Mouse (Mus musculus) neural tube, embryonic 11.5 days (tissue): ENCODE results near the gene Sapcd1. TPM values are rescaled to one million over a fixed set of nuclear protein-coding genes. Genes with fewer than 3 reads are reported as not detected.
"Not testable (repeated sequence)": the region's sequence is repeated elsewhere in the genome, so short reads cannot be mapped to it uniquely, and the experiment has no call there.

Experiments used
- ATAC-seq: fragments of 200-750 bp; cut with Nextera tagmentation; 2 replicates; pipeline ENCODE4 v1.8.0; 2017; ENCODE audit warnings: moderate number of reproducible peaks, mild to moderate bottlenecking, moderate TSS enrichment, moderate library complexity; ENCODE audit not compliant: insufficient read depth, low FRiP score, low TSS enrichment
- DNase-seq: peaks from one replicate; pipeline ENCODE4 v3.0.0-alpha.2; 2015; ENCODE audit warnings: low spot score
- H3K27ac ChIP-seq: fragments of 300-500 bp; sonication (generic); 2 replicates; pipeline ENCODE4 v1.5.1; 2014; ENCODE audit warnings: low read depth, mild to moderate bottlenecking, low read length
- H3K27me3 ChIP-seq: fragments of 300-500 bp; sonication (generic); 2 replicates; pipeline ENCODE4 v1.6.1; 2014; ENCODE audit warnings: mild to moderate bottlenecking, low read length, mixed read lengths; ENCODE audit not compliant: control insufficient read depth, insufficient read depth
- H3K36me3 ChIP-seq: fragments of 300-500 bp; sonication (generic); 2 replicates; pipeline ENCODE4 v1.6.1; 2014; ENCODE audit warnings: mild to moderate bottlenecking, low read length, moderate library complexity, mixed read lengths; ENCODE audit not compliant: control insufficient read depth, insufficient read depth
- H3K4me1 ChIP-seq: fragments of 300-500 bp; sonication (generic); 2 replicates; pipeline ENCODE4 v1.6.1; 2014; ENCODE audit warnings: low read length, mixed read lengths; ENCODE audit not compliant: control insufficient read depth, insufficient read depth
- H3K4me2 ChIP-seq: fragments of 300-500 bp; sonication (generic); 2 replicates; pipeline ENCODE4 v1.6.1; 2014; ENCODE audit warnings: low read depth, mild to moderate bottlenecking, moderate library complexity
- H3K4me3 ChIP-seq: fragments of 300-500 bp; sonication (generic); 2 replicates; pipeline ENCODE4 v1.5.1; 2014; ENCODE audit warnings: low read depth, low read length
- H3K9ac ChIP-seq: fragments of 300-500 bp; sonication (generic); 2 replicates; pipeline ENCODE4 v1.6.1; 2014; ENCODE audit warnings: mild to moderate bottlenecking, low read length
- H3K9me3 ChIP-seq: fragments of 300-500 bp; sonication (generic); 2 replicates; pipeline ENCODE4 v1.6.1; 2016; ENCODE audit warnings: low read length; ENCODE audit not compliant: control insufficient read depth
- WGBS: fragments of 180-500 bp; shearing (Covaris S2); extraction: QIAGEN DNeasy Blood & Tissue Kit; methylation state at CpG from one replicate; pipeline ENCODE4 v1.1.7; 2014; 5-methylcytosine and 5-hydroxymethylcytosine counted together
- polyA plus RNA-seq: library from polyadenylated mRNA; unstranded; fragments of >200 nt; fragmentation: Nextera tagmentation; extraction: Ambion mirVana; gene quantifications from 2 replicates; pipeline ENCODE4 v1.2.1, GENCODE M21; 2014

Sapcd1 gene
- polyA plus RNA-seq, 1 experiment from 2014 or later = 5.2 TPM

- WGBS = 80% methylated on average over 6 of the region's 6 CpGs
These were observed 7.1 kb upstream of the Sapcd1 start for GRCm38 (mm10) chr17:35034896-35035295.

GRCm38 (mm10) chr17:35033703-35034102, 5.9 kb upstream of the Sapcd1 start:
- H3K4me2 ChIP-seq, H3K27me3 ChIP-seq, H3K36me3 ChIP-seq, H3K27ac ChIP-seq, H3K9me3 ChIP-seq, H3K4me3 ChIP-seq, H3K4me1 ChIP-seq, DNase-seq, H3K9ac ChIP-seq, ATAC-seq: not testable (repeated sequence)
- WGBS = 81% methylated on average over 1 of the region's 1 CpGs

More at GRCm38 (mm10) chr17:35034896-35035295, 7.1 kb upstream of the Sapcd1 start:
- ATAC-seq (no peak), DNase-seq (no peak)
- no peaks in the 10 kb centered on the region for H3K9me3 ChIP-seq
- no peaks in the 10 kb centered on the region for H3K36me3 ChIP-seq
- no peak overlapping the region for H3K4me3 ChIP-seq
- H3K27ac ChIP-seq = no peak overlapping the region
- no peaks in the 10 kb centered on the region for H3K27me3 ChIP-seq
- H3K9ac ChIP-seq = no peak overlapping the region
- no peaks in the 10 kb centered on the region; the same call in 1 of the 2 replicates for H3K4me1 ChIP-seq
- no peak overlapping the region for H3K4me2 ChIP-seq

- Histone ChIP-seq H3K27ac (no peak overlapping the region), H3K9me3 (no peaks in the 10 kb centered on the region), H3K4me3 (no peak overlapping the region), H3K27me3 (no peaks in the 10 kb centered on the region), H3K4me1 (peaks cover 2% of the 10 kb centered on the region; the same call in 1 of the 2 replicates), H3K4me2 (no peak overlapping the region), H3K9ac (no peak overlapping the region), H3K36me3 (no peaks in the 10 kb centered on the region)
- WGBS = 72% methylated on average over 8 of the region's 8 CpGs
- DNase-seq = no peak
- no peak for ATAC-seq
These were observed 4.6 kb upstream of the Sapcd1 start for GRCm38 (mm10) chr17:35032323-35032870.

GRCm38 (mm10) chr17:35031880-35032279, 4.1 kb upstream of the Sapcd1 start:
- WGBS = 84% methylated on average over 7 of the region's 7 CpGs
- no peaks in the 10 kb centered on the region for H3K27me3 ChIP-seq
- peaks cover 2% of the 10 kb centered on the region; the same call in 1 of the 2 replicates for H3K4me1 ChIP-seq
- no peak overlapping the region for H3K4me2 ChIP-seq
- H3K36me3 ChIP-seq = no peaks in the 10 kb centered on the region
- ATAC-seq (no peak), DNase-seq (no peak)
- H3K4me3 ChIP-seq = no peak overlapping the region
- no peaks in the 10 kb centered on the region for H3K9me3 ChIP-seq
- no peak overlapping the region for H3K9ac ChIP-seq
- no peak overlapping the region for H3K27ac ChIP-seq

- DNase-seq (no peak), ATAC-seq (no peak)
- H3K36me3 ChIP-seq = no peaks in the 10 kb centered on the region
- no peak overlapping the region for H3K27ac ChIP-seq
- H3K9ac ChIP-seq = no peak overlapping the region
- no peak overlapping the region for H3K4me3 ChIP-seq
- WGBS = 87% methylated on average over 11 of the region's 11 CpGs
- H3K4me1 ChIP-seq = peaks cover 2% of the 10 kb centered on the region; the same call in 1 of the 2 replicates
- no peaks in the 10 kb centered on the region for H3K27me3 ChIP-seq
- no peak overlapping the region for H3K4me2 ChIP-seq
- no peaks in the 10 kb centered on the region for H3K9me3 ChIP-seq
These were observed 3.5 kb upstream of the Sapcd1 start for GRCm38 (mm10) chr17:35031272-35031671.

GRCm38 (mm10) chr17:35029691-35030532, 2.1 kb upstream of the Sapcd1 start:
- no peak overlapping the region for H3K27ac ChIP-seq
- peak overlapping the region; percentile 26 for H3K4me2 ChIP-seq
- H3K27me3 ChIP-seq = no peaks in the 10 kb centered on the region
- ATAC-seq (no peak), DNase-seq (peak; percentile 52)
- peak overlapping the region; percentile 8; the same call in 1 of the 2 replicates for H3K4me3 ChIP-seq
- no peaks in the 10 kb centered on the region for H3K36me3 ChIP-seq
- H3K9ac ChIP-seq = peak overlapping the region; percentile 7
- WGBS = 31% methylated on average over 19 of the region's 19 CpGs
- H3K4me1 ChIP-seq = peaks cover 2% of the 10 kb centered on the region; the same call in 1 of the 2 replicates
- no peaks in the 10 kb centered on the region for H3K9me3 ChIP-seq

GRCm38 (mm10) chr17:35028315-35028714, 499 bp upstream of the Sapcd1 start:
- Histone ChIP-seq H3K27ac (no peak overlapping the region), H3K36me3 (no peaks in the 10 kb centered on the region), H3K4me2 (no peak overlapping the region), H3K27me3 (no peaks in the 10 kb centered on the region), H3K4me3 (no peak overlapping the region), H3K4me1 (peaks cover 2% of the 10 kb centered on the region; the same call in 1 of the 2 replicates), H3K9ac (no peak overlapping the region), H3K9me3 (no peaks in the 10 kb centered on the region)
- DNase-seq = no peak
- 90% methylated on average over 2 of the region's 2 CpGs for WGBS
- ATAC-seq = no peak

GRCm38 (mm10) chr17:35026206-35026605, 1.6 kb downstream of the Sapcd1 start:
- 87% methylated on average over 5 of the region's 5 CpGs for WGBS
- no peak overlapping the region for H3K27ac ChIP-seq
- H3K4me1 ChIP-seq = peaks cover 2% of the 10 kb centered on the region; the same call in 1 of the 2 replicates
- no peak for ATAC-seq
- H3K27me3 ChIP-seq = no peaks in the 10 kb centered on the region
- no peak overlapping the region for H3K9ac ChIP-seq
- H3K9me3 ChIP-seq = no peaks in the 10 kb centered on the region
- no peak for DNase-seq
- H3K4me2 ChIP-seq = no peak overlapping the region
- H3K36me3 ChIP-seq = no peaks in the 10 kb centered on the region
- H3K4me3 ChIP-seq = no peak overlapping the region
